In the genomic region with DNA sequence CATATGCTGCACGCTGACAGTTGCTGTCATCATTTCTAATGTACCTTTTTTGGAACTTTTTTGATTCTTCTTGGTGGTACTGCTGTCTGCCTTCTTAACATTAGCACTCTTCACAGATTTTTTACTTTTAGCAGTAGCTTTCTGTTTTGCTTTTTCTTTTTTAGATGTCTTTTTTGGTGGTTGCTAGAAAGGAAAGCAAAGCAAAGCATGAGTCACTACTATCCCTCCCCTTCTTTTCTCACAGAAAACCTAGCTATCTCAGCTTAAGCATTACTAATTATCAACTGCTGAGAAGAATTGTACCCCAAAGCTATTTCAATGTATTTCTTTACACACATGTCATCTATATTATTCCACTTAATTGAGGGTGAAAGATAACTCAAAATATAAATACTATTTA, we compare ENCODE assay signal across 20 mouse cellular contexts. TPM values are rescaled to one million over a fixed set of nuclear protein-coding genes. Genes with fewer than 3 reads are reported as not detected.
A peak's percentile ranks its signal among the peaks of the same experiment; 100 is the strongest.
DNase-seq lines count a peak whose midpoint lies in the region; ATAC-seq lines count a peak whose summit lies in the region.
"Had no signal": no experiment of that assay in that cellular context is flagged by ENCODE, and none has a peak within 500 bp of the region (broad histone marks: within the 10 kb centered on the region; RNA-seq: fewer than 3 reads in every experiment).

No protein-coding gene starts in this region.

- no peak overlapping the region for H3K27ac ChIP-seq in intestine, embryonic 16.5 days (ENCODE audit: low read length)

- WGBS in intestine, embryonic 16.5 days = 98% methylated on average over 1 of the region's 1 CpGs

- no peak overlapping the region for H3K4me3 ChIP-seq in intestine, embryonic 16.5 days (ENCODE audit: low read length)

- no peaks in the 10 kb centered on the region for H3K4me1 ChIP-seq in intestine, embryonic 16.5 days (ENCODE audit: control insufficient read depth, insufficient read depth, low read length)

- no peak overlapping the region for H3K9ac ChIP-seq in intestine, embryonic 16.5 days (ENCODE audit: low read depth, low read length)

- no peak for DNase-seq in frontal cortex, postnatal 14 days (ENCODE audit: low spot score in 2 of 2)
- peak; percentile 55 for DNase-seq in brain, adult 2 months (ENCODE audit: low read depth, low spot score)
- DNase-seq: adrenal gland, adult 2 months; adrenal gland, adult 8-10 months; adrenal gland, postnatal 10 days; adrenal gland, postnatal 14 days; adrenal gland, postnatal 25 days; adrenal gland, postnatal 36 days; B cell, adult 2 months; cerebellum, adult 11 months; cerebellum, adult 11-12 months; cerebellum, adult 18-20 months; cerebellum, adult 2 months had no signal

- peak; percentile 81; the same call in 1 of the 2 replicates for ATAC-seq in frontal cortex, adult (ENCODE audit: low TSS enrichment)
- ATAC-seq in intestine, embryonic 16.5 days = no peak
- ATAC-seq: activated CD4-positive, CD25-positive, alpha-beta regulatory T cell, adult 4 months; CD4-positive, CD25-positive, alpha-beta regulatory T cell, adult 4 months; Patski had no signal

- no peaks in the 10 kb centered on the region for H3K9me3 ChIP-seq in intestine, embryonic 16.5 days (ENCODE audit: control insufficient read depth, low read length)
- H3K9me3 ChIP-seq: G1E had no signal

- no peaks in the 10 kb centered on the region for H3K27me3 ChIP-seq in intestine, embryonic 16.5 days (replicated peaks; ENCODE audit: control insufficient read depth, insufficient read depth, low read length)
- H3K27me3 ChIP-seq: CH12.LX, Patski had no signal

- no peak overlapping the region for H3K4me2 ChIP-seq in intestine, embryonic 16.5 days (ENCODE audit: low read depth, low read length)

- H3K36me3 ChIP-seq in intestine, embryonic 16.5 days (ENCODE audit: control insufficient read depth, insufficient read depth, low read length) = peaks cover 5% of the 10 kb centered on the region; the same call in 1 of the 2 replicates

RNA-seq across cellular contexts. Expression of gene Dek, which starts 17.6 kb away (rescaled TPM):
- 136 and 155 TPM in 2 replicates for polyA plus RNA-seq in intestine, embryonic 16.5 days (2015; fragmentation: Nextera tagmentation; extraction: Ambion mirVana)

RNA-seq across cellular contexts. Expression of gene Rnf144b, which starts 34.0 kb away (rescaled TPM):
- 1.0 and 1.1 TPM in 2 replicates for polyA plus RNA-seq in intestine, embryonic 16.5 days (2015; fragmentation: Nextera tagmentation; extraction: Ambion mirVana)

RNA-seq across cellular contexts. Expression of gene Tpmt, which starts 43.9 kb away (rescaled TPM):
- polyA plus RNA-seq in intestine, embryonic 16.5 days (2015; fragmentation: Nextera tagmentation; extraction: Ambion mirVana) = 27.6 and 27.9 TPM in 2 replicates

RNA-seq across cellular contexts. Expression of gene Kdm1b, which starts 45.1 kb away (rescaled TPM):
- polyA plus RNA-seq in intestine, embryonic 16.5 days (2015; fragmentation: Nextera tagmentation; extraction: Ambion mirVana) = 10.2 and 11.0 TPM in 2 replicates
